8 mouse cellular contexts compared by ENCODE assay signal in genomic region chr1:42686194-42687131, GRCm38 (mm10). TPM values are rescaled to one million over a fixed set of nuclear protein-coding genes. Genes with fewer than 3 reads are reported as not detected.
DNase-seq lines count a peak whose midpoint lies in the region; ATAC-seq lines count a peak whose summit lies in the region.

No protein-coding gene starts in this region.

- peaks cover 69% of the 10 kb centered on the region for H3K4me1 ChIP-seq in hindbrain, embryonic 13.5 days (replicated peaks)

- peak; percentile 76 for ATAC-seq in hindbrain, embryonic 13.5 days (ENCODE audit: low FRiP score)

- peak overlapping the region; percentile 89 for H3K9ac ChIP-seq in hindbrain, embryonic 13.5 days

- no peaks in the 10 kb centered on the region for H3K36me3 ChIP-seq in hindbrain, embryonic 13.5 days

- H3K4me3 ChIP-seq in hindbrain, embryonic 13.5 days: peak overlapping the region; percentile 80

- H3K9me3 ChIP-seq in hindbrain, embryonic 13.5 days: no peaks in the 10 kb centered on the region

- H3K27me3 ChIP-seq in hindbrain, embryonic 13.5 days: no peaks in the 10 kb centered on the region

- H3K4me2 ChIP-seq in hindbrain, embryonic 13.5 days: peak overlapping the region; percentile 95

- WGBS in hindbrain, embryonic 13.5 days: under 1% methylated on average over 53 of the region's 53 CpGs

- DNase-seq in layer of hippocampus, adult 11-12 months (ENCODE audit: low spot score): peak; percentile 54
- no peak for DNase-seq in layer of hippocampus, adult 9-10 months (ENCODE audit: low spot score)
- peak; percentile 72 for DNase-seq in embryo, embryonic 10 days (ENCODE audit: low spot score)
- peak; percentile 77 for DNase-seq in left cerebral cortex, postnatal 4 days
- DNase-seq in right cerebral cortex, postnatal 25 days: peak; percentile 71
- no peak for DNase-seq in T-cell, adult 2 months (ENCODE audit: low spot score)
- no peak for DNase-seq in lung, postnatal 14 days

- H3K27ac ChIP-seq in hindbrain, embryonic 13.5 days: peak overlapping the region; percentile 99

- intact Hi-C loops in left cerebral cortex, postnatal 4 days (cut with DNase I): loop anchor here (5.0 to 10.0 kb wide), 3 partner anchors 794 to 1534 kb away; no protein-coding TSS in a partner anchor

RNA-seq across cellular contexts. Expression of gene Pou3f3, which starts 9.1 kb away (rescaled TPM):
- 17.4 and 18.2 TPM in 2 replicates for polyA plus RNA-seq in hindbrain, embryonic 13.5 days (2015; fragmentation: Nextera tagmentation; extraction: Ambion mirVana)
- 100 to 1,000 TPM; 102 to 123 TPM for total RNA-seq in left cerebral cortex, postnatal 4 days (2021)

Comparison
In these comparisons a context has a peak if more than half of its experiments do, and no peak if none do; other contexts are left out.
1. DNase-seq: peak in layer of hippocampus, adult 11-12 months (single experiment), embryo, embryonic 10 days (single experiment), left cerebral cortex, postnatal 4 days (single experiment) and right cerebral cortex, postnatal 25 days (single experiment); none in layer of hippocampus, adult 9-10 months (single experiment), T-cell, adult 2 months (single experiment) and lung, postnatal 14 days (single experiment).